Mouse (Mus musculus): ENCODE measurements around the gene Aff3.

- no peak for TF ChIP-seq CTCF (IDR thresholded peaks at IDR 0.05)
- TF ChIP-seq POLR2A (IDR thresholded peaks at IDR 0.05; ENCODE audit: insufficient read depth, low read depth, low read length): no peak
Observed at GRCm38 (mm10) chr1:38222160-38222559, 442.6 kb downstream of the Aff3 start.
